Mouse (Mus musculus) adrenal gland, adult 8-10 months (tissue): Measurements from ENCODE around the gene Tbl3. TPM values are rescaled to one million over a fixed set of nuclear protein-coding genes. Genes with fewer than 3 reads are reported as not detected.

Source experiments
- DNase-seq: peaks from one replicate; pipeline ENCODE4 v3.0.0; 2022
- total RNA-seq, 4 experiments: library from RNA; stranded (reverse); gene quantifications; 2 replicates each; pipeline ENCODE4 v1.2.4; 2022

Gene Tbl3
- 10 to 100 TPM; 34.3 to 40.5 (median 38.2) TPM for total RNA-seq

GRCm38 (mm10) chr17:24706982-24707800 lies at the start of gene Tbl3:
TSS of gene Tbl3 (minus strand) at chr17:24707660.
- peak; percentile 88 for DNase-seq

GRCm38 (mm10) chr17:24752415-24753394 lies 45.2 kb upstream of the Tbl3 start, which contains the start of gene Hs3st6:
TSS of gene Hs3st6 (plus strand) at chr17:24752988.
- no peak for DNase-seq

- no peak for DNase-seq
These were observed 44.1 kb upstream of the Tbl3 start for GRCm38 (mm10) chr17:24751528-24751927.

DNA sequence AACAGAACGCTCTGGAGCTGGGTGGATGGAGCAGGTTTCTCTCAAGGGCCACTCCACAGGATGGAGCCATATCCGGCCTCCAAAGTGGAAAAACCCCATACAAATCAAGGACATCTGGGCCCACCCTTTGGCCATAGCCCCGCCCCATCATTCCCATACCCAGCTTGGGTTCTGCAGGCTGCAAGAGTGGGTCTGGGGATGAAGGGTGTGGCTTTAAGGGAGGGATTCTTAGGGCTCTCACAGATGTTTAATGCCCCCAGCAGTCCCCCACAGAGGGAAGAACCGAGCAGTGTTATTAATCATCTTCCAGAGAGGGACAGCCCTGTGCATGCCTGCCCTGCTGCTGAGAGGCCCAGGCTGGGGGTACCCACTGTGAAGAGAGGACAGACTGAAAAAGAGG lies 39.5 kb upstream of the Tbl3 start:
- no peak for DNase-seq

DNA sequence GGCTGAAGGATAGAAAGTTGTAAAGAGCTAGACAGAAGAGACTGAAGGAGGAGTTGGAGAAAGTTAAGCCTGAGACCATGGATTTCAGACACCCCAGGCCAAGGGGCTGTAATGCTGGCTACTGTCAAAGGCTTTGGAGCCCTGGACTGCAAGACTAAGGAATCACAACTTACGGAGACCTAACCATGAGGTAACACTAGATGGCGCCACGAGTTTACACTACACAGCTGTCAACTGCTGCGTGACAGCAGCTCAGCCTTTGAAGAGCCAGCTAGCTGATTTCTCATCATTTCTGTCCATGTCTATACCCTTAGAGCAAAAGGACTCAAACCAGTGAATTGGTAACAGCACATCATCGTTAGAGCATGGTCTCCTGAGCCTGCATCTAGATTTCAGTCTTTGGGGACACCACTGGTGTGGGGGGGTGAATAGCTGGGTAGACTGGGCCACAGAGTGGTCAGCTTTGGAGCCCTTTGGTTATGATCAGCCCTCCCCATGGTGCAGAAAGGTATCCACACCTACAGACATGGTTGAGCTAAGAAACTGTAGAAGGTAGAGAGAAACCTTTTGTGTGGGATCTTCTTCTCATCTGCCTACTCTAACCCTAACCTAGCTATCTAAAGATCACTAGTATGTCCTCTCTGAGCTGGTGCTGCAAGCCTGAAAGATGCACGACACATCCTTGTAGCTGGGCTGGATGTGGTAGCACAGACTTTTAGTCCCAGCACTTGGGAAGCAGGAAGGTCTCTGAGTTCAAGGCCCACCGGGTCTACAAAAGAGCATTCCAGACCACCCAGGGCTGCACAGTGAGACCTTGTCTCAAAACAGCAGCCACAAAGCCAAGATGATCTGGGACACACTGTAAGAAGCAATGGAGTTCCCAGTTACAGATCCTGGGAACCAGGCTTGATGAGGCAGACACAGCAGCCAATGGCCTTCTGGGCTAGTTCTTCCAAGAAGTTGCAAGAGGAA lies 38.4 kb upstream of the Tbl3 start:
- peak; percentile 73 for DNase-seq

- no peak for DNase-seq
These were observed 36.9 kb upstream of the Tbl3 start for GRCm38 (mm10) chr17:24744381-24744780.

- DNase-seq: no peak
These were observed 36.4 kb upstream of the Tbl3 start for GRCm38 (mm10) chr17:24743896-24744295.

GRCm38 (mm10) chr17:24742307-24742706 lies 34.8 kb upstream of the Tbl3 start:
- no peak for DNase-seq

- no peak for DNase-seq
These were observed 32.5 kb upstream of the Tbl3 start for GRCm38 (mm10) chr17:24739926-24740325.

- DNase-seq: no peak
These were observed 30.8 kb upstream of the Tbl3 start for GRCm38 (mm10) chr17:24738238-24738637.

- DNase-seq: no peak
These were observed 29.8 kb upstream of the Tbl3 start for GRCm38 (mm10) chr17:24737135-24737810.

GRCm38 (mm10) chr17:24736330-24737051 lies 29.0 kb upstream of the Tbl3 start, which contains the start of gene Msrb1:
TSS of gene Msrb1 (plus strand) at chr17:24736642.
- DNase-seq: peak; percentile 98

GRCm38 (mm10) chr17:24735446-24735845 lies 28.0 kb upstream of the Tbl3 start:
- DNase-seq: no peak

DNA sequence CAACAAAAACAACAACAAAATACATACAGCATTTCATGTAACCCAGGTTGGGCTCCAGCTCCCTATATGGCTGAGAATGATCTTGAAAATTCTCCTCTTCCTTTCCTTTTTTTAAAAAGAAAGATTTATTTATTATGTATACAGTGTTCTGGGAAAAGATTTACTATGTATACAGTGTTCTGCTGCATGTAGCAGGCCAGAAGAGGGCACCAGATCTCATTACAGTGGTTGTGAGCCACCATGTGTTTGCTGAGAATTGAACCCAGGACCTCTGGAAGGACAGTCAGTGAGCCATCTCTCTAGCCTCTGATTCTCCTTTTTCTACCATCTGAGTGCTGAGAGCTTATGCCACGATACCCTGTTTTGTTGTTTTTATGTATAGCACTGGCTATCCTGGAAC lies 27.1 kb upstream of the Tbl3 start:
- DNase-seq: no peak

DNA sequence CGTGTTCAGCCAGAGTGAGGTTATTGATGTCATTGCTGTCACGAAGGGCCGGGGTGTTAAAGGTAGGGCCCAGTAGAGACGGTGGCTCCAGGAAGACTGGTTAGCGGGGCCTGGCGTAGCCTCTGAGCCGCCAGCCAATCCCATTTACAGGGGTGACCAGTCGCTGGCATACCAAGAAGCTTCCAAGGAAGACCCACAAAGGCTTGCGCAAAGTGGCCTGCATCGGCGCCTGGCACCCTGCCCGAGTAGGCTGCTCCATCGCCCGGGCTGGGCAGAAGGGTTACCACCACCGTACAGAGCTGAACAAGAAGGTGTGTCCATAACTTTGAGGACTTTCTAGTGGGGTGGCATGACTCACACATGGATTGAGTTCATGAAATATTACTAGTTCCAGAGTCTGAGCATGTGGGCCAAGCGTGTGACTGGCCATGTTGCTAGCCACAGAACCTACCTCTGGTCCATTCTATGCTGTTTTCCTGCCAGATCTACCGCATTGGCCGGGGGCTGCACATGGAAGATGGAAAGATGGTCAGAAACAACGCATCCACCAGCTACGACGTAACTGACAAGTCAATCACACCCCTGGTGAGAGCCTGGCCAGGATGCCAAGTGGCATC lies 26.1 kb upstream of the Tbl3 start:
- no peak for DNase-seq

GRCm38 (mm10) chr17:24732233-24732935 lies 24.9 kb upstream of the Tbl3 start:
- no peak for DNase-seq

DNA sequence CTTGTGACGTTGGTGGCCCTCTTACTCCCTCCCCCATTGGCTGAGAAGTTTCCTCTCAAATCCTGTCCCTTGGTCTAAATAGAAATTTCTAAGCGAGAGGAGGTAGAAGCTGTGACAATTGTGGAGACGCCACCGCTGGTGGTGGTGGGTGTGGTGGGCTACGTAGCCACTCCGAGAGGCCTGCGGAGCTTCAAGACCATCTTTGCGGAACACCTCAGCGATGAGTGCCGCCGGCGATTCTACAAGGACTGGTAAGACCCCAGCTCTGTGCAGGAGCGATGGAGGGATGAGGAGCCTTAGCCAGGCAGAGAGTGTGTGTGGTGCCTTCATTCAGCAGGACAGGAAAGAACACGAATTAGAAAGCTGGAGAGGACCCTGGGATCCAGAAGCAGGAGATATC lies 23.3 kb upstream of the Tbl3 start:
- DNase-seq: no peak

DNA sequence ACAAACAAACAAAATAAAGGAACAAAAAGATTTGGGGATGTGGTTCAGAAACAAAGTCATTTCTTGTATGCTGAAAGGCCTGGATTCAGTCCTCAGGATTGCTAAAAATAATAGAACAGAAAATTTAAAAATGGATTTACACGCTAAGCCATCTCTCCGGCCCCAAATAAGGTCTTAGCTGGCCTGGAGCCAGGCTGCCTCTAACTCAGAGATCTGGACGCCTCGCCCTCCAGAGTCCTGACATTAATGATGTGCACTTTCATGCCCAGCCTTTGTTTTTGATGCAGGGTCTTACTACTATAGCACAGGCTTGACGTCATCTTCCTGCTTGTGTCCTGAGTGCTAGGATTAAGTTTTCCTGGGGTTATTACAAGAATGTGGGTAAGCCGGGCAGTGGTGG lies 21.6 kb upstream of the Tbl3 start:
- no peak for DNase-seq

DNA sequence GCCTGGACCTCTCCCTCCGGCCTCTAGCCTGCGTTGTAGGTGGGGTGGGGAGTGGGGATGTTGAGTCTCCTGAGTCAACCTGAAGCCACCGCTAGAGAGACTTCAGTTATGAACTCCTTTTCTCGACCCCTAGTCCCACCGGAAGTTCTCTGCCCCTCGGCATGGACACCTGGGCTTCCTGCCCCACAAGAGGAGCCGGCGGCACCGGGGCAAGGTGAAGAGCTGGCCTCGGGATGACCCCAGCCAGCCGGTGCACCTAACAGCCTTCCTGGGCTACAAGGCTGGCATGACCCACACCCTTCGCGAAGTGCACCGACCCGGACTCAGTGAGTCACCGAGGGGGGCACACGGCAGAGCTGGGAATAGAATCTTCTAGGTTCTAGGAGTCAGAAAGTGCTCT lies 20.7 kb upstream of the Tbl3 start:
- no peak for DNase-seq

DNA sequence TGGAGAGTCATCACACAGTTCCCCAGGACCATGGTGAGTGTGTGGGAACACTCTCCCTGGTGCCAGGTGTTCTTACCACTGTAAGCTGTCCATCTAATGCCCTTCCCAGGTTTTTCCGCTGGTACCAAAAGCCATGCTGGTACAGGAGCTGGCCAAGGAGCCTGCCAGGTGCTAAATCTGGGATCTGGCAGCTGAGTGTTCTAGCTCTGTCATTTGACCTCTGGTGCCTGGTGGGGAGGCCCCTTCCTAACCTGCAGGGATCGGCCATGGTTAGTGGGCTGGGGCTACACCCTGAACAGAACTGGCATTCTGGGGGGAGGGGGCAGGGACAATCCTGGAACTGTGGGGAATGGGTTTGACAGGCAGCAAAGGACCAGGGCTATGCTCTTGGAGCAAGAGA lies 20.2 kb upstream of the Tbl3 start, which contains the start of gene Rpl3l:
Gene Rpl3l, plus strand, starts transcription at position 203 of the 400 bp plus-strand sequence.
- no peak for DNase-seq
